Mouse (Mus musculus) midbrain, embryonic 10.5 days (tissue): Measurements from ENCODE around the gene Mtus2. TPM values are rescaled to one million over a fixed set of nuclear protein-coding genes. Genes with fewer than 3 reads are reported as not detected.
"Not testable (repeated sequence)": the region's sequence is repeated elsewhere in the genome, so short reads cannot be mapped to it uniquely, and the experiment has no call there.

Experiments
- DNase-seq: peaks from one replicate; pipeline ENCODE4 v3.0.0-alpha.2; 2017; ENCODE audit warnings: low spot score
- H3K27ac ChIP-seq: fragments of 300-500 bp; sonication (generic); replicated peaks from 2 replicates; pipeline ENCODE4 v1.5.1; 2016; ENCODE audit warnings: mild to moderate bottlenecking
- H3K27me3 ChIP-seq: fragments of 300-500 bp; sonication (generic); 2 replicates; pipeline ENCODE4 v1.6.1; 2016; ENCODE audit warnings: low read depth, mild to moderate bottlenecking; ENCODE audit not compliant: poor library complexity, severe bottlenecking
- H3K36me3 ChIP-seq: fragments of 300-500 bp; sonication (generic); 2 replicates; pipeline ENCODE4 v1.6.1; 2016; ENCODE audit warnings: mild to moderate bottlenecking, moderate library complexity
- H3K4me1 ChIP-seq: fragments of 300-500 bp; sonication (generic); 2 replicates; pipeline ENCODE4 v1.6.1; 2016
- H3K4me3 ChIP-seq: fragments of 300-500 bp; sonication (generic); 2 replicates; pipeline ENCODE4 v1.5.1; 2016; ENCODE audit warnings: mild to moderate bottlenecking, moderate library complexity
- H3K9me3 ChIP-seq: fragments of 300-500 bp; sonication (generic); replicated peaks from 2 replicates; pipeline ENCODE4 v1.6.1; 2016; ENCODE audit warnings: mild to moderate bottlenecking
- WGBS: fragments of 180-500 bp; shearing (Covaris S2); methylation state at CpG from one replicate; pipeline ENCODE4 v1.1.7; 2016; 5-methylcytosine and 5-hydroxymethylcytosine counted together
- polyA plus RNA-seq: library from polyadenylated mRNA; unstranded; fragments of >200 nt; fragmentation: Nextera tagmentation; extraction: Ambion mirVana; gene quantifications from 2 replicates; pipeline ENCODE4 v1.2.1, GENCODE M21; 2016

Mtus2 gene
- polyA plus RNA-seq, 1 experiment from 2014 or later, result 5.1 TPM

DNA sequence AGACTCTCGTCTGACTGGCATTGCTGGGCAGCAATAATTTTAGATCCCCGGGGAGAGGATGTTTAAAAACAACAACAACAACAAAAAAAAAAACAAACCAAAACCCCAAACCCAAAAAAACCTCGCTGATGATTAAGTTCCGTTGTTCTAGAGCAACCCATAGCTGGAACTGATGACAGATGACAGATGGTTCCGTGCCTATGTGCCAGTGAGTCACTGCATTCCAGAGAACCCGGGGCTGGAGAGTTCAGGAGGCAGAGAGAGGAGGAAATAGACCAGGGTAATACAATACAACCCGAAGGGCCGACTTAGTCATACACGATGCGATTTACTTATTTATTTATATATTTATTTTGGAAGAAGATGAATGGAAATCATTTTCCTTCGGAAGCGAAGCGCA is 22.0 kb upstream of the Mtus2 start:
- 92% methylated on average over 13 of the region's 13 CpGs for WGBS
- peaks cover 4% of the 10 kb centered on the region; the same call in 1 of the 2 replicates for H3K9me3 ChIP-seq
- no peaks in the 10 kb centered on the region for H3K4me1 ChIP-seq
- no peaks in the 10 kb centered on the region for H3K27me3 ChIP-seq
- no peak overlapping the region for H3K4me3 ChIP-seq
- no peak for DNase-seq
- no peak overlapping the region for H3K27ac ChIP-seq
- no peaks in the 10 kb centered on the region for H3K36me3 ChIP-seq

DNA sequence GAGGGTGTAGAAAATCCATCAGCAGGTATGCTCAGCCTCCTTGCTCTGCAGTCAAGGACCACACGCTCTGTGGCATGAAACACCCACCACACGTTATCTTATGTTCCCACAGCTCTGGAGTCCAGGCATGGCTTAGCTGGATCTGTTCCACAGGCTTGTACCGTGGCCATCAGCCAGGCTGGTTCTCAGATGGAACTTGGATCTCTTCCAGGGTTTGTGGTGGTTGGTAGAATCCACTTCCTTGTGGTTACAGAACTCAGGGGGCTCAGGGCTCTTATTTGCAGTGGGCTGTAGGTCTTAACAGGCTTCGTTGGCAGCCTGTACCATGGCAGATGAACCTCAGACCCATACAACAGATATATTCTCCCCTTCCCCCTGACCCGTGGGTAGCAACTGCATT is 17.9 kb upstream of the Mtus2 start:
- H3K4me3 ChIP-seq, result no peak overlapping the region
- H3K27ac ChIP-seq, result no peak overlapping the region
- peaks cover 11% of the 10 kb centered on the region; the same call in 1 of the 2 replicates for H3K9me3 ChIP-seq
- DNase-seq, result no peak
- H3K4me1 ChIP-seq, result no peaks in the 10 kb centered on the region; the same call in 1 of the 2 replicates
- H3K36me3 ChIP-seq, result no peaks in the 10 kb centered on the region
- no peaks in the 10 kb centered on the region for H3K27me3 ChIP-seq
- 89% methylated on average over 5 of the region's 5 CpGs for WGBS

DNA sequence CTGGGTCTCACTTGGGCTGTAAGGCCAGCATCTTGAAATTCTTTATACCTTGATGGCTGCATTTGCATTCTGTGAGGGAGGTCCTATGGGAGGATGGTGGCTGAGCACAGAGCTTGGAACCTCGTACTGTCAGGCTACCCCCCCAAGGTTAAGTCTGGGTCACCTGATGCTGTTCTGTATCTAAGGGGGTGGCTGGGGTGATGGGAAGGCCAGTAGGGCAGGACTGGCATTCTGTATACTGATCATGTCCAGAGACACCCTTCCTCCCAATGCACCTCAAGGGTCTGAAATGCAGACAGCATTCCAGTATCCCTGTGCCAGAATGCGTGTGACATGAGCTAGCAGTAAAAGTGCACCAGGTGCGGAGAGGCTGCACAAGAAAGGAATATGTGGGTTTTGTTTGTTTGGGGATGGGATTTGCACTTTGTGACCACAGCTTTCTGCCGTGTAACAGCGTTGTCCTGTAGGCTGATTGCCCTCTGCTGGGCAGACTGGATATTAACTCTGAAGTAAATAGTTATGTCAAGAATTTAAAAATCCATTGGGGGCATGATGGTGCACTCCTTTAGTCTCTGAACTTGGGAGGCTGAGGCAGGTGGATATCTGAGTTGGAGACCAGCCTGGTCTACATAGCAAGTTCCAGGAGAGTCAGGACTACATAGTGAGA is 12.0 kb upstream of the Mtus2 start:
- WGBS, result 38% methylated on average over 5 of the region's 5 CpGs
- DNase-seq, result peak; percentile 27
- Histone ChIP-seq H3K36me3 (no peaks in the 10 kb centered on the region), H3K4me1 (no peaks in the 10 kb centered on the region; the same call in 1 of the 2 replicates), H3K27me3 (no peaks in the 10 kb centered on the region), H3K9me3 (peaks cover 6% of the 10 kb centered on the region; the same call in 1 of the 2 replicates), H3K4me3 (no peak overlapping the region), H3K27ac (no peak overlapping the region)

DNA sequence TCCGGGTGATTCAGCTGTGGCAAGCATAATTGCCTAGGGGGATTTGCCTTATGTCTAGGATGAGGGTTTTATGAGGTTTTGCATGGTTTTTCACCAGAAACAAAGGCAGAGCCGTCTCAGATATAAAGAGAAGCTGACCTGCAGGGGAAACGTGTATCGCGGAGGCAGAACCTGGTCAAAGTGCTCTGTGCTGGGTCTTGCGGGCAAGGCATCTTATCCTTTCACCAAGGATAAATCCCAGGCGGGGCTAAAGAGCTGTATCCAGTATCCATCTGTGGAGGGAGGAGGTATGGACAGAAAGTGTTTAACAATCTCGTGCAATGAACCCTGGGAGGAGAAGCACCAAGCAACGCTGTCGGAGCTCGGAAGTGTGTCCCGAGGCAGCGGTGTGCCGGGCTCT is 7.2 kb upstream of the Mtus2 start:
- Histone ChIP-seq H3K4me3 (no peak overlapping the region), H3K27ac (no peak overlapping the region), H3K36me3 (no peaks in the 10 kb centered on the region), H3K9me3 (no peaks in the 10 kb centered on the region), H3K4me1 (no peaks in the 10 kb centered on the region), H3K27me3 (no peaks in the 10 kb centered on the region)
- DNase-seq, result no peak
- 84% methylated on average over 14 of the region's 14 CpGs for WGBS

DNA sequence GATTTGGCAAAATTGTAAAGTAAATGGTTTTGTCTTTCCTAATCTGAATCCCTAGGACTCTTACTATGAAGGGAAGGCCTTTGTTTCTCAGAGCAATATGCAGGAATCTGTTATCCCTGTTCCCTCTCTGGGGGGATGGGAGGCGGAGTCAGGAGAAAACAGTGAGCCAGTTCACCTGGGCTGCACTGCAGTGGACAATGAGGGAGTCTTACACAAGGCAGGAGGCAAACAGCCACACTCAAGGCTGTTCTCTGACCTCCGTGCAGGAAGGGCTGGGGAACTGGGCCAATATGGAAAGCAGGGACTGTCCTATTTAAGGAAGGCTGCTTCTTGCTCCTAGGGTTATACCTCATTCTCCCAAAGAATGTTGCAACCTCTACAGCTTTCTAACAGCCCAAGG is 5.4 kb upstream of the Mtus2 start:
- no peaks in the 10 kb centered on the region for H3K36me3 ChIP-seq
- DNase-seq, result no peak
- H3K4me3 ChIP-seq, result no peak overlapping the region
- 63% methylated on average over 2 of the region's 2 CpGs for WGBS
- peaks cover 18% of the 10 kb centered on the region for H3K27me3 ChIP-seq
- H3K27ac ChIP-seq, result no peak overlapping the region
- H3K9me3 ChIP-seq, result no peaks in the 10 kb centered on the region
- peaks cover 9% of the 10 kb centered on the region for H3K4me1 ChIP-seq

DNA sequence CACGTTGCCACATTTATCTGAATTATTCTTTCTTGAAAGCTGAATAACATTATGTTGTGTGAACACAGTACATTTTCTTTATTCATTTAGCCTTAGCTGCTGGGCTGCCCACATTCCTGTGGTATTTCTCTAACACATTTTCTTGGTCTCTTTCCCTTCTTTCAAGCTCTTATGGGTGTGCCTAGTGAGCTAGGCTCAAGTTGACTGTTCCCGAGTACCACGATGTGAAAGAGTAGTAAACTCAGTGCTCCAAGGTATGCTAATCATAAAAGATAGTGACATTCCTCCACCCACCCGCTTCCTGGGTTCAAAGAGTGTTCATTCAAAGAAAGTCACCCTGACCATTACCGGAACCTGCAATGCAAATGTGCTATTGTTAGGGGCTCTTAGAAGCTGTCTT is 3.9 kb upstream of the Mtus2 start:
- H3K9me3 ChIP-seq, H3K4me3 ChIP-seq, DNase-seq, H3K36me3 ChIP-seq, H3K27ac ChIP-seq: not testable (repeated sequence)
- WGBS, result 87% methylated on average over 5 of the region's 5 CpGs
- Histone ChIP-seq H3K4me1 (peaks cover 24% of the 10 kb centered on the region), H3K27me3 (peaks cover 32% of the 10 kb centered on the region)

DNA sequence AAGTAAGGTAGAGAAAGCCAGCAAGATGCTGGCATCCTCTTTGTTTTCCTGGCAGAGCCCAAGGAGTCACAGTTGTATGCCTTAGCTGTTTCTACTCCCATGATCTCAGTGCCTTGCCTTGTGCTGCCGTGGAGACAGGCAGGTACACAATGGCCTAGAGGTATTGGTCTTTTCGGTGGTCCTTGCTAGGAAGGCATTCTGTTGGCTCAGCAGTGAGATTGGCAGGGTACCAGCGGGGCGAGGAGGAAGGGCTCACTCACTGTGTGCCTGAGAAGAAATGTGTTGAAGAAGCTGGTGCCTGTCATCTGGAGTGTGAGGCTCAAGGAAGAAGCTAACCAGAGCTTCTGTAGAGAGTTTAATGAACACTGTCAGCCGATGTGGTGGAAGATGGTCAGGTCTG is 1.4 kb upstream of the Mtus2 start:
- WGBS, result 42% methylated on average over 5 of the region's 5 CpGs
- H3K27me3 ChIP-seq, result peaks cover 44% of the 10 kb centered on the region

DNA sequence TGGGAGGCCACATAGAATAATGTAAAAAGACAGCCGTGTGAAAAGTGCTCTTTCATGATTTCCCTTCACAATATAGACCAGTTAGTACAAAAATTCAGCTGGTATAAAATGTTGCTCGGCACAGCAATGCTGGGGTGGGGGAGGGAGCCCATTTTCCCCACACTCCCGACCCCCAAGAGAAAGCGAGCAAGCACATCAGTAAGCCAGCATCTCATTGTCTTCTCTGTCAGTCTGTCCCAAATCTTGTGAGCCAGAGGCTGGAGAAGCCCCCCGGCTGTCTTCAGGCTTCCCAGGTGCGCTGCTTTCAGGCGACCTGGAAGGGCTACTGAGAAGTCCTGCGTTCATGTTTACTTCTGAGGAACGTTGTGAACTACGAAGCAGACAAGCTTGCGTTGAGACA is 699 bp upstream of the Mtus2 start:
- no peak for DNase-seq
- Histone ChIP-seq H3K27ac (no peak overlapping the region), H3K36me3 (no peaks in the 10 kb centered on the region), H3K4me1 (peaks cover 24% of the 10 kb centered on the region), H3K9me3 (no peaks in the 10 kb centered on the region), H3K27me3 (peaks cover 44% of the 10 kb centered on the region), H3K4me3 (peak overlapping the region; percentile 76)
- WGBS, result 2% methylated on average over 11 of the region's 11 CpGs

More for the DNA sequence above, 1.4 kb upstream of the Mtus2 start:
- H3K36me3 ChIP-seq, result no peaks in the 10 kb centered on the region
- no peaks in the 10 kb centered on the region for H3K9me3 ChIP-seq
- H3K4me1 ChIP-seq, result peaks cover 24% of the 10 kb centered on the region
- H3K4me3 ChIP-seq, result no peak overlapping the region
- H3K27ac ChIP-seq, result no peak overlapping the region
- DNase-seq, result no peak

DNA sequence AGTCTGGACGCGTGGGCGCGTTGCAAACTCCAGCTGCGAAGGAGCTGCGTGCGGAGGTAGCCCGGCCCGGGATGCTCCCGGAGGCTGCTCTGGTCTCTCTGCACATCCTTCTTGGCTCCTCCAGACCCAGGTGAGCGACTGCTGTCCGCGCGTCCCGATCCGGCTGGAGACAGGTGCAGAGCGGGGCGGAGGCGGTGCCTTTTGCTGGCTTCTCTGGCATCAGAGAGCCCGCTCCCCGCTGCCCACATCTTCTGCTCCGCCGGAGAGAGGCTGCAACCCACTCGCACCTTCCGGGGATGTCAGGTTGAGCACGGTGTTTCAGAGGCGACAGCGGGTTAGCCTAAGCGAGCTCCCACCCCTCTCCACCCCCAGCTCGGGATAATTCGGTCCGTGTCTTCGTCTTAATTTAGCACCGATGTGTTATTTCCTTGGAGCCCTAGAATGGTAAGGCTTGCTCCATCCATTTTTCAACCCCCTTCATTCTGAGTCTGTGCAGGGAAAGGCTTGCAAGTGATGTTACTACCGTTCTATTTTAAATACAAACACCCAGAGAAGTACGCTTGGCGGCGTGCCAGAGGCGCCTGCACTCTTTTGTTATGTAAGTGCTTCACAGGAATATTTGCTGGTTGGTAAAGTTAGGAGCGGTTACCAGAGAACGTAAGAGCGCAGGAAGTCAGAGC is 612 bp downstream of the Mtus2 start:
- no peaks in the 10 kb centered on the region for H3K9me3 ChIP-seq
- no peaks in the 10 kb centered on the region for H3K36me3 ChIP-seq
- peaks cover 44% of the 10 kb centered on the region for H3K27me3 ChIP-seq
- peak overlapping the region; percentile 74 for H3K27ac ChIP-seq
- under 1% methylated on average over 42 of the region's 42 CpGs for WGBS
- H3K4me3 ChIP-seq, result peak overlapping the region; percentile 76
- peaks cover 24% of the 10 kb centered on the region for H3K4me1 ChIP-seq
- peak; percentile 50 for DNase-seq

DNA sequence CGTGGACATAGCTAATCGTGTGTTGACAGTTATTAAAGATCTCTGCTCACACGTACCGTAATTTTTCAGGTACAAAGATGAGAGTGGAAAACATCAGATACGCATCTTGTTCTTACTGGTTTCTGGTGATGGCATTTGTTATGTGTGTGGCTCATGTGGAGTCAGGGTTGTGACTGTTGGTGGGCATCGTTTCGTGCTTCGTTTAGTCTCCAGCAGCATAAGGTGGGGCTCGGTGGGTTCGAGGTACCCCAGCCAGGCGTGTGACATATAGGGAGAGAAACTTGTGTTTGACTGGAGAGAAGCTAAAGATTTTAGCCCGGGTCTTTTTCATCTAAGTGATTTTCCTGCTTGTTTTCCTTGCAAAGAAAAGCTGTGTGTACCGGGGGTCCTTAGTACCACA is 1.4 kb downstream of the Mtus2 start:
- H3K9me3 ChIP-seq, result no peaks in the 10 kb centered on the region
- 47% methylated on average over 13 of the region's 13 CpGs for WGBS
- no peaks in the 10 kb centered on the region for H3K36me3 ChIP-seq
- H3K4me3 ChIP-seq, result no peak overlapping the region
- no peak overlapping the region for H3K27ac ChIP-seq
- peaks cover 24% of the 10 kb centered on the region for H3K4me1 ChIP-seq
- peaks cover 44% of the 10 kb centered on the region for H3K27me3 ChIP-seq
- no peak for DNase-seq

DNA sequence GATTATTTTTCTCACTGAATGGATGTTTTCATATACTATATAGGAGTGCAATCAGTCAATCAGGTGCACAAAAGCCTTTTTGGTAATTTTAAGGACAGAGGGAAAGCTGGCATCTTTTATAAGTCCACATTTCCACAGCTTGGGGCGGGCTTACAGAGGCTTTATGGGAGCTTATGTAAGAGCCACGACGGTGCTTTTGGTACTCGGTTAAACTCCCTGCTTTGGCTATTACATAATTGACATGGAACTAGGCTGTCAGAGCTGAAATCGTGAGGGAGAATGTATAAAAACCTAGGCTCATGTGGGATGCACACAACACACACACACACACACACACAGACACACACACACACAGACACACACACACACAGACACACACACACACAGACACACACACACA is 2.0 kb downstream of the Mtus2 start:
- no peak for DNase-seq
- 60% methylated on average over 5 of the region's 5 CpGs for WGBS
- Histone ChIP-seq H3K4me3 (no peak overlapping the region), H3K27me3 (peaks cover 44% of the 10 kb centered on the region), H3K9me3 (no peaks in the 10 kb centered on the region), H3K4me1 (peaks cover 24% of the 10 kb centered on the region), H3K36me3 (no peaks in the 10 kb centered on the region), H3K27ac (no peak overlapping the region)

DNA sequence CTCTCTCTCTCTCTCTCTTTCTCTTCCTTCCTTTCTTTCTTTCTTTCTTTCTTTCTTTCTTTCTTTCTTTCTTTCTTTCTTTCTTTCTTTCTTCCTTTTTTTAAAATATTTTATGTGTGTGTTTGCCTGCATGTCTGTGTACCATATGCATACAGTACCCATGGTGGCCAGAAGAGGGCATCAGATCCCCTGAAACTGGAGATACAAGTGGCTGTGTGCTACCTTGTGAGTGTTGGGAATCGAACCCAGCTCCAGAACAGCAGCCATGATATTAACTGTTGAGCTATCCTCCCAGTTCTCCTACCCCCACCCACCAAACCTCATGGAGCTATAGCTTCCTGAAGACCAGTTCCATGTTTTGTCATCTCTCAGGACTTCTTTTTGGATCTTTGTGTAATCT is 3.7 kb downstream of the Mtus2 start:
- no peaks in the 10 kb centered on the region for H3K36me3 ChIP-seq
- H3K4me3 ChIP-seq, result no peak overlapping the region
- no peaks in the 10 kb centered on the region for H3K9me3 ChIP-seq
- H3K27ac ChIP-seq, result no peak overlapping the region
- H3K4me1 ChIP-seq, result peaks cover 24% of the 10 kb centered on the region
- peaks cover 35% of the 10 kb centered on the region for H3K27me3 ChIP-seq
- DNase-seq, result no peak
- 80% methylated on average over 1 of the region's 1 CpGs for WGBS

DNA sequence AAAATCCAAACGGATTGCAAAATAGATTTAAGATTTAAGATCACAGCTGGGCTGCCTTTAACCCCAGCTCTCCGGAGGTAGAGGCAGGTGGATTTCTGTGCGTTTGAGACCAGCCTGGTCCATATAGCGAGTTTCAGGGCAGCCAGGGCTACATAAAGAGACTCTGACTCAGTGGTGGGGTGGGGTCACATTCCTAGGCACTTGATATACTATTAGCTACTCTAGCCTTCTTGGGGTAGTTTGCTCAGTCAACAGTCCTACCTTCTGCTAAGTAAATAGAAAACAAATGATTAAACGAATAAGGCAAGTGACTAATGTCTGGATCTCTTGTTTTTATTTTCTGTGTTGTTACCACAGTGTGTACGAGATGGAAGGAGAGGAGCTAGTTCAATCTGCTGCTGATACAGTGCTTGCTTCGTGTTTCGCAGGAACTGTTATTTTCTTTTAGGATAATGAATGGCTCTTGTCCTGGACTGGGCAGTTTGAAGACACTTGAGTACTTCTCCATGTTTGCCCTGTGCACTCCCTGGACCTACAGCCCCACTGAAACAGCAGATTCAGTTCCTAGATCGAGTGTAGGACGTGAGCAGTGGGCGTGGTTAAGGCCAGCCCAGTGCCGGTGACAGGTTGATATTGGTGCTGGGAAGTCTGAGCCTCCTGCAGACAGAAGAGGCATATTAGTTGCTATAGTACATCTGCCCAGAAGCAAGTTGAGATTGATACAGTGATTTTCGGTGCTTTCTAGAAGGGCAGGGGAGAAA is 6.9 kb downstream of the Mtus2 start:
- Histone ChIP-seq H3K4me1 (no peaks in the 10 kb centered on the region), H3K27me3 (peaks cover 3% of the 10 kb centered on the region), H3K9me3 (no peaks in the 10 kb centered on the region), H3K27ac (no peak overlapping the region), H3K4me3 (no peak overlapping the region), H3K36me3 (no peaks in the 10 kb centered on the region)
- DNase-seq, result no peak
- WGBS, result 78% methylated on average over 13 of the region's 13 CpGs
